Mouse (Mus musculus): ENCODE measurements around the gene Hoxb7.

GRCm38 (mm10) chr11:96324125-96324524, 37.7 kb downstream of the Hoxb7 start:
- TF ChIP-seq CTCF (IDR thresholded peaks at IDR 0.05; ENCODE audit: low read depth) = no peak
- TF ChIP-seq EP300 (IDR thresholded peaks at IDR 0.05; ENCODE audit: low read depth) = no peak
